Mouse (Mus musculus): ENCODE measurements at regions not wholly inside any gene's neighbourhood (a gene's known extent, or its start where the extent isn't known, plus 50 kb on each side); places are given as distances from the start of the nearest gene placed in this dataset.
"Not testable (repeated sequence)": the region's sequence is repeated elsewhere in the genome, so short reads cannot be mapped to it uniquely, and the experiment has no call there.

GRCm38 (mm10) chr1:64463715-64464290, 68.6 kb upstream of the Creb1 start:
- no peak for DNase-seq (ENCODE audit: low spot score)

GRCm38 (mm10) chr1:64461616-64462015, 70.8 kb upstream of the Creb1 start:
- DNase-seq (ENCODE audit: low spot score) = not testable (repeated sequence)

GRCm38 (mm10) chr1:64457872-64458271, 74.6 kb upstream of the Creb1 start:
- no peak for DNase-seq (ENCODE audit: low spot score)

- no peak for DNase-seq (ENCODE audit: low spot score)
Observed at GRCm38 (mm10) chr1:64449141-64449540, 83.3 kb upstream of the Creb1 start.

- DNase-seq (ENCODE audit: low spot score) = peak; percentile 72
Observed at GRCm38 (mm10) chr1:64448090-64448489, 84.4 kb upstream of the Creb1 start.

GRCm38 (mm10) chr1:64446492-64446891, 86.0 kb upstream of the Creb1 start:
- DNase-seq (ENCODE audit: low spot score) = no peak

GRCm38 (mm10) chr1:64445919-64446318, 86.5 kb upstream of the Creb1 start:
- peak; percentile 46 for DNase-seq (ENCODE audit: low spot score)

GRCm38 (mm10) chr1:64443436-64443835, 89.0 kb upstream of the Creb1 start:
- DNase-seq (ENCODE audit: low spot score) = no peak

GRCm38 (mm10) chr1:64442179-64442874, 90.1 kb upstream of the Creb1 start:
- no peak for DNase-seq (ENCODE audit: low spot score)

GRCm38 (mm10) chr1:64423256-64423655, 109.2 kb upstream of the Creb1 start:
- no peak for DNase-seq (ENCODE audit: low spot score)

GRCm38 (mm10) chr1:64418567-64418966, 113.9 kb upstream of the Creb1 start:
- no peak for DNase-seq (ENCODE audit: low spot score)

GRCm38 (mm10) chr1:64415906-64416305, 116.5 kb upstream of the Creb1 start:
- DNase-seq (ENCODE audit: low spot score) = no peak

- no peak for DNase-seq (ENCODE audit: low spot score)
Observed at GRCm38 (mm10) chr1:64413181-64413560, 119.3 kb upstream of the Creb1 start.

- no peak for DNase-seq (ENCODE audit: low spot score)
Observed at GRCm38 (mm10) chr1:64412481-64413180, 119.8 kb upstream of the Creb1 start.

GRCm38 (mm10) chr1:64411851-64412480, 120.5 kb upstream of the Creb1 start:
- no peak for DNase-seq (ENCODE audit: low spot score)

GRCm38 (mm10) chr1:64408807-64409582, 123.5 kb upstream of the Creb1 start:
- no peak for DNase-seq (ENCODE audit: low spot score)

- no peak for DNase-seq (ENCODE audit: low spot score)
Observed at GRCm38 (mm10) chr1:64391525-64391924, 140.9 kb upstream of the Creb1 start.

- no peak for DNase-seq (ENCODE audit: low spot score)
Observed at GRCm38 (mm10) chr1:64381264-64381663, 151.2 kb upstream of the Creb1 start.

- DNase-seq (ENCODE audit: low spot score) = not testable (repeated sequence)
Observed at GRCm38 (mm10) chr1:64376426-64376825, 156.0 kb upstream of the Creb1 start.

GRCm38 (mm10) chr1:64374286-64375071, 158.0 kb upstream of the Creb1 start:
- DNase-seq (ENCODE audit: low spot score) = no peak

- no peak for DNase-seq (ENCODE audit: low spot score)
Observed at GRCm38 (mm10) chr1:64364095-64364494, 168.3 kb upstream of the Creb1 start.
